Mouse (Mus musculus) gastrocnemius, adult 18-20 months (tissue): ENCODE results near the gene Nhlh1. TPM values are rescaled to one million over a fixed set of nuclear protein-coding genes. Genes with fewer than 3 reads are reported as not detected.

Experiments
- DNase-seq: peaks from one replicate; pipeline ENCODE4 v3.0.0; 2021; ENCODE audit warnings: low spot score
- total RNA-seq, 2 experiments: library from RNA; stranded (reverse); gene quantifications; 2 replicates each; pipeline ENCODE4 v1.2.3; 2021

Gene Nhlh1
- total RNA-seq, 2 experiments from 2014 or later: not detected

DNA sequence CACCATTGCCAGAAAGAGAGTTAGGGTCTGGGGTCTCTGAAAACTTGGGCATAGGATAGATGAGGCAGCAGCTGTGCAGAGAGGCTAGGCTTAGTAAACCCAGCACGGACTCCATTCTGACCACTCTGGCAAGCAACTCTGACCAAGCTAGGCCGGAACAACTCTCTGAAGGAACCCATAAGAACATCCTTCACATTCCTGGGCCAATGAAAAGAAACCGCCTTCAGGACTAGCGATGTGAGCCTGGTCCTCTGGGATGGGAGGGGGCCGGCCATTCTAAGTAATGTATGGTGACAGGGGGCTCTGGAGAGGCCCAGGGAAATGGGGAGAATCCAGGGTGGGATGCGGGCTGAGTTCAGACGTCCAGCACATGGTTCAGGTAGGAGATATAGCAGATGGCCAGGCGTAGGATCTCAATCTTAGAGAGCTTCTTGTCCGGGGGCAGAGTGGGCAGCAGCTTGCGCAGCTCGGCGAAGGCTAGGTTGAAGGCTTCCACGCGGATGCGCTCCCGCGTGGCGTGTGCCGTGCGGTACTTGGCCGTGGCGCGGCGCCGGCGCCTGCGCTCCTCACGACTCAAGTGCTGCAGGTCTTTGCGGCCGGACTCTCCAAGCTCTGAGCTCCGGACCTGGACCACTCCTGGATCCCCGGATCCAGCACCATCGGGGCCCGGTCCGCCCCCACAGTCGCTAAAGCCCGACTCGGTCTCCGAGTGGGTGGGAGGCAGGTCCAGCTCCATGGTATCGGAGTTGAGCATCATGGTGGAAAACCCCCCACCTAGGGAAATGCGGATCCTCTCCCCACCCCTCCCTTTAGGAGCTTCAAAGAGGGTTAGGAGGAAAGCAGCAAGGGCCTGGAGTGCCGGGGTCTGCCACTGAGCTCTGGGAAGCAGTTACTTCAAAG, 3.6 kb downstream of the Nhlh1 start:
- DNase-seq: no peak

DNA sequence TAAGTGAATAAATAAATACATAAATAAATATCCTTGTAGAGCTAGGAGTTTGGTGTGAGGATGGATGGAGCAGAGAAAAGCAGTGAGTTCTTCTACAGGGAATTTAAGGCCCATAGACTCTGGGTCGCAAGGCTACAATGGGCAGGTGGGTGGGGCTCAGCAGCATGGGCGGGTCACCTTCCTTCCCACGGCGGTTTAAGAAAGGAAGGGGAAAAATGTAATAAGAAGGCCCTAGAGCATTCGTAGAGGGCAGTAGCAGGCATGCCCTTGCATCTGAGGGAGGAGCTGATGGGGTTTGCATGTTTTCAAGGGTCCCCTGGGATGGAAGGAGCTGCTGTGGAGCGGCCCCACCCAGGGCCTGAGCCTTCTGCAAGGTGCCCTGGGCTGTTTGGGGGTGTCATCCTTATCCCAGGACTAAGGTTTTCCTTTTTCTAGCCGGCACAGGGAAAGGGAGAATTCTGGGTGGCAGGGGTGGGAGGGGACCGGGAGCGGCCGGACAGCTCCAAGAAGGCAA, 4.5 kb downstream of the Nhlh1 start:
- no peak for DNase-seq

DNA sequence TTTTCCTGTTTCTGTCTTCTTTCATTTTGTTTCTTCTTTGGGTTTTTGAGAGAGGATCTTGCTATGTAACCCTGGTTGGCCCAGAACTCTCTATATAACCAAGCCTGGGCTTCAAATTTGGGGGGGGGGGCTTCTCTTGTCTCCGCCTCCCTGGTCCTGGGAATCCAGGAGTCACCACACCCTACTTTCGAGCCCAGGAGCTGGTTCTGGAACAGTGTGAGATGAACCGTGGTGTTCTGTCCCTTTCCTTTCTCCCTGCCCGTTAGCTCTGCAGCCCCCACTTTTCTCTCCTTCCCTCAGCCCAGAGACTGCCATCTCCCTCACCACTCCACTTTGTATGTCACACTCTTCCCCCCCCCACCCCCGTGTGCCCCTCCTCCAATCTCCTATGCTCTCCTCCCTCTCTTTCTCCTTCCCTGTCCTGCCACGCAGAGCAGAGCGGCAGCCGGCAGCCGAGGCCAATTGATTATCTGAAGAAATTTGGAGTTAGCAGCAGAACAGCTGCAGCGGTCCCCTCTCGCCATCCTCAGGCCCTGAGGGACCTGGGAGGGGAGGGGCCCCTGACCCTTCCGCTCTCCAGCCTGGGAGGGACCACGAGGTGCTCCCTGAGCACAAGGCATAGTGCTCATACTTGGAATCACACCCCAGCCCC, 8.1 kb downstream of the Nhlh1 start:
- no peak for DNase-seq

DNA sequence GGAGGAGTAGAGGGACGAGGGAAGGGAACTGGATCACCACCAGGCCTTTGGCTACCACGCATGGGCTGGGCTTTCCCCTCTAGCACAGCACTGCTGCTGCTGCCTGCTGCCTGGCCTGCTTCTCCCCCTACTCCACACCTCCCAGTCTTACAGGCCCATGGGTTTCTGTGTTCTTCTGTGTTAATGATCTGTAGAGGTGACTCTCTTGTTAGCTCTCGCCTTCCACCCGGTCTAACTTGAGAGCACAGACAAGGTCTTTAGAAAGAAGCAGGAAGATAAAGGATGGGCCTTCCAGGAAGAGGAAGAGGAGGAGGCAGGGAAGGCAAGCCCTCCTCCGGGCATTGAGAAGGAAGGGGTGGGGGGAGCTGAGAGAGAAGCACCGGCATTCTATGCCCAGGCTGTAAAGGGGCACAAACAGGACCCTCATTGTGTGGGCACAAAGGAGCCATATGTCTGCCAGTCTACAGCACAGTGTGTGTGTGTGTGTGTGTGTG, 9.1 kb downstream of the Nhlh1 start:
- no peak for DNase-seq

GRCm38 (mm10) chr1:172046938-172047337, 10.4 kb downstream of the Nhlh1 start:
- DNase-seq: peak; percentile 59

GRCm38 (mm10) chr1:172046410-172046809, 11.0 kb downstream of the Nhlh1 start:
- no peak for DNase-seq

GRCm38 (mm10) chr1:172029914-172030313, 27.5 kb downstream of the Nhlh1 start:
- DNase-seq: peak; percentile 42

GRCm38 (mm10) chr1:172028394-172029275, 28.7 kb downstream of the Nhlh1 start, which contains the start of gene Vangl2:
Vangl2 (minus strand) TSS chr1:172028444.
- DNase-seq: no peak

DNA sequence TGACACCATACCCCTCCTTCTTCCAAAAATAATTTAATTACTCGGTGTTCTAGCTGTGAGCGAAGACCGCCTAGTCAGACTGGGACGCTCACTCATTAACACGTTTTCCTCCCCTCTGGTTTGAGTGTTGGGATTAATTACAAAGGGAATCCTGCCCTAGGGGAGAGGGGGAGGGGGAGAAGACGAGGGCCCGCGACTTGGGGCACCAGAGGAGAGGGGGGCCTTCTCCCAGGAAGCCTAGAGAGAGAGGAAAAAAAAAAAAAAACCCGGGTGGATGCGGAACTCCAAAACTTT, 29.6 kb downstream of the Nhlh1 start:
- DNase-seq: no peak

DNA sequence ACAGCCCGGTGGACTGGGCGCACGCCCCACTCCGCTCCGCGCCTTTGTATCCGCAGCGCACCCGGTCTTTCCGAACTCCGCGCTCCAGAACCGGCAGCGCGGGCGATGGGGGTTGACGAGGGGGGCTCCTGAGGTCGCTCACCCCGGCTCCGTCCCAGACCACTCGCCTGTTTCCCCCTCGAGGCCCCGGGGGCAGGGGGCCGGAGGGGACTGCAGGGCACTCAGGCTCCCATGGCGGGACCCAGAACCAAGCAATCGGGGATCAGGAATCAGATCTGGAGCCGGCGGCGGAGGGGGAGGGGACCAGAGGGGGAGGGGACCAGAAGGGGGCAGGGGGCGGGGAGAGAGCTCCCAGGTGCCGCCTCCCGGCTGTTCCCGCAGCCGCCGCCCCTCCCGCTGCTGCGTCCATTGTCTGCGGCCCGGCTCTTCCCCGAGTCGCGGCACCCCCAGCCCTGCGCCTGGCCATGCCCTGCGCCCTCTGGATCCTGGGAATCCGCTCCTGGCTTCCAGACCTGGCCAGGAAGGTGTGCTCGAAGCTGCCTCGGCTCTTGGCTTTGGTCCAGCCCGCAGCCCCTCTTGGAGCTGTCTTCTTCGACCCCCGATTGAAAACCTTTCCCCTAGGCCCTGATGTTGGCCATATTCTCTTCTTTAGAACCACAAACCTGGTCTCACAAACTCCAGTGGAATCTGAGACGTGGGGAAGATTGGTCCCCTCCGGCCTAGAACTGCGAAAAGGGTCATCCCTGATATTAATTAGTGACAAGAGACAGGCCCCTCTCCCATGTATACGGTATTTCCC, 30.2 kb downstream of the Nhlh1 start:
- peak; percentile 65 for DNase-seq

DNA sequence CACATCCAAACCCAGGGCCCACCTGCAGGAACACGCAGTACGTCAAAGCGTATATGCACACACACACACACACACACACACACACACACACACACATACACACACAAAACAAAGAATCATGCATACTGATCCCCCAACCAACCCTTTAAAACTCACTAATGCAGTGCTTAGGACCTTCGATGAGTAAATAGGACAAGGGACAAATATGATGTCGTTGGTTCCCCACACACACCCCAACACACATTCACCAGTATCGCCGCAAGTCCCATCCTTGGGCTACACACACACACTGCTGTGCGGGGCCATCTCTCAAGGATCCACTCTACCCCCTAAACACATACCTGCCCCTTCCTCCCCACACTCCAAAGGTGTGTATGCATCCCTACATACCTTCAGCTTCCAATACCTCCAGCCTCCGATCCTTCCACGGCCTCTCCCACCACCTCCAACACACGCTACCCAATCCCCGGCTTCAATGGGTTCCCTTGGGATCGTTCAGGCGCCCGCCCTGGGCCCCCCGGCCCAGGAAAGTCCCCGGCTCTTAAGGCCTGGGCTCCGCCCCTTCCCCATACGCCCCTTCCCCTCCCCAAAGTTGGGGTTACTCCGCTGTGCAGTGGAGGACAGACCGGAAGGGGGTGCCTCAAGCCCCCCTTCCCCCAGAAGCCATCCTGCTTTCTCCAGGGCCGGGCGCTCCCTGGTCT, 31.0 kb downstream of the Nhlh1 start:
- DNase-seq: no peak

GRCm38 (mm10) chr1:172025201-172025904, 32.0 kb downstream of the Nhlh1 start:
- no peak for DNase-seq

GRCm38 (mm10) chr1:172024140-172024895, 33.1 kb downstream of the Nhlh1 start:
- no peak for DNase-seq

DNA sequence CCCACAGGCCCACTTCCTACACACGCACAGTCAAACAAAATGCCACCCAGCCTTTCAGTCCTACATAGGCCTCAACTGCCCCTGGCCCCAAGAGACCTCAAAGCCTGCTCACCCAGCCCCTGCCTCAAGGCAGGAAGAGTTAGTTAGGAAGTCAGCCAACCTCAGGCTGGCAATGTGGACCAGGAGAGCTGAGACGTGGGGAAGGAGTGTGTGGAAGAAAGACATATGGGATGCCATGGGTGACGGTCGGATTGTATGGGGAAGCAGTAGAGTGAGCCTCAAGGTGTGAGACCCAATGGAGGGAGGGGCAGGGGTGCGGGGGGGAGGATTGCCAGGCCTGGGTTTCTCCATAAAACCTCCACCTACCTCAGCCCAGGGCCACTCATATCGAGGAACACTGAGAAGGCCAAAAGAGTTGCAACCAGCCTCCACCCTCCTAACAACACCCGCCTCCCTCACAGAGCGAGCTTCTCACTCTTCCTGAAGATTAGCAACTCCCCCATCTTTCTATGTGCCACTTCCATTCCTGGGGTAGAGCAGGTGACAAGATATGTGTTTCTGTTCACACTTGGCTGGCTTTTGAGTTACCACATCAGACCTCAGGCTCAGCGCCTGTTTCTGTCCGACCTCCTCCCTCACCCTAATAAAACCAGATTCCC, 37.4 kb downstream of the Nhlh1 start:
- DNase-seq: no peak

GRCm38 (mm10) chr1:172019339-172019738, 38.0 kb downstream of the Nhlh1 start:
- DNase-seq: no peak

DNA sequence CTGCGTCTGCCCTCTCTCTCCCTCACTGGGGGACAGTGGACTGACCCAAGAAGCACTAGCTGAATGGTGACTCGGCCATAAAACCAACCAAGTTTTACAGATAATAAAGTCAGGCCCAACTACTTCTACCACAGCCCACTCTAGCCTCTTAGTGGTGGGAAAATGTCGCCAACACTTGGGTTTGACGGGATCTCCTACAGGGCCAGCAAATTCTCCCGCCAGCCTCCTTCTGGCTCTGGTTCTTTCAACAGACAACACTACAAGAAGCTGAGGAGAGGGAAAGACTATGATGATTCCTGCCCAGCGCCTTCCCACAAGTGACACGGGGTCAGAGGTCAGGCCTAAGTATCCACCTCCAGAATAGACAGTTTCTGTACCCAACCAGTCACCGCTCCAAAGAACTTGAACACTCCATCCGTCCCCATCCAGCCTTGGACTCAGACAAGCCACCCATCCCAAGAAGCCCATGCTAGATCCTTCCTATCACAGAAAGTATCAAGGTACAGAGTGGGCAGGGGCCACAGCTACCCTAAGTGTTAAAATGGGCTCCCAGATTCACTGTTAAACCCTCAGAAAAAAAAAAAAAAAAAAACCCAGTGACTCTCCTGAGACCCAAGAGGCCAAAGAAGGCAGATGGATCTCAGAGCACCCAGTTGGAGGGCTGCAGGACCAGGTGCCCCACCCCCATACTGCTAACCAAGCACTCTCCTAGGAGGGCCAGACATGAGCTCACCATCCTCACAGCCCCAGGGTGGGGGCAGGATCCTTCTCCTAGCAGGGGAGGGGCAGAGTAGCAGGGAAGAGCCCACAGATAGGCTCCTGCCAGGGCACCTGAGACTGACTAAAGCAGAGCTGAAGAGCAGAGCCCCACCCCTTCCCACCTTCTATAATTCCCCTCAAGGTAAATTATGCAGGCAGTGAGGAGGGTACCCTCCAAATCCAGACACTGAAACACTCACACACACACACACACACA, 38.7 kb downstream of the Nhlh1 start:
- no peak for DNase-seq

GRCm38 (mm10) chr1:172017517-172018070, 39.8 kb downstream of the Nhlh1 start:
- no peak for DNase-seq
